Mouse (Mus musculus) thymus, adult 2 months (tissue): ENCODE results near the gene Uqcc2. TPM values are rescaled to one million over a fixed set of nuclear protein-coding genes. Genes with fewer than 3 reads are reported as not detected.
A peak's percentile ranks its signal among the peaks of the same experiment; 100 is the strongest.

Source experiments
- DNase-seq: peaks from one replicate; pipeline ENCODE4 v3.0.0; 2021
- H3K27ac ChIP-seq: fragments of 200-500 bp; 2 replicates; pipeline ENCODE4 v1.5.1; 2012; ENCODE audit warnings: low read length, control low read depth; ENCODE audit not compliant: control insufficient read depth, insufficient read depth
- H3K27me3 ChIP-seq: fragments of 200-500 bp; 2 replicates; pipeline ENCODE4 v1.6.1; 2012; ENCODE audit warnings: mild to moderate bottlenecking, low read length, moderate library complexity, mixed read lengths; ENCODE audit not compliant: control insufficient read depth, insufficient read depth
- H3K36me3 ChIP-seq: fragments of 200-500 bp; 2 replicates; pipeline ENCODE4 v1.6.1; 2012; ENCODE audit warnings: mild to moderate bottlenecking, low read length, moderate library complexity; ENCODE audit not compliant: control insufficient read depth, insufficient read depth
- H3K4me1 ChIP-seq: fragments of 200-500 bp; replicated peaks from 2 replicates; pipeline ENCODE4 v1.6.1; 2012; ENCODE audit warnings: low read length; ENCODE audit not compliant: control insufficient read depth, insufficient read depth
- H3K4me3 ChIP-seq: fragments of 200-500 bp; 2 replicates; pipeline ENCODE4 v1.5.1; 2012; ENCODE audit warnings: mild to moderate bottlenecking, low read length, control low read depth, moderate library complexity; ENCODE audit not compliant: control insufficient read depth, insufficient read depth
- CTCF ChIP-seq: fragments of 200-500 bp; IDR thresholded peaks from 2 replicates; pipeline ENCODE4 v1.5.1; 2012; ENCODE audit warnings: mild to moderate bottlenecking, control low read depth, low read length, moderate library complexity, borderline replicate concordance; ENCODE audit not compliant: control insufficient read depth, poor library complexity, insufficient read depth; ENCODE audit errors: extremely low read depth
- POLR2A ChIP-seq: fragments of 200-500 bp; IDR thresholded peaks from 2 replicates; pipeline ENCODE4 v1.6.1; 2012; ENCODE audit warnings: mild to moderate bottlenecking, low read length, control low read depth, moderate library complexity; ENCODE audit not compliant: control insufficient read depth, poor library complexity, insufficient read depth; ENCODE audit errors: extremely low read depth
- WGBS: fragments of 180-500 bp; shearing (Covaris S2); methylation state at CpG from one replicate; pipeline ENCODE4 v1.1.7; 2018; 5-methylcytosine and 5-hydroxymethylcytosine counted together
- polyA plus RNA-seq: library from polyadenylated mRNA; depleted of rRNA; stranded (reverse); fragments of >200 nt; gene quantifications from 2 replicates; pipeline ENCODE4 v1.2.3, GENCODE M21; 2012

Uqcc2 gene
- polyA plus RNA-seq, 1 experiment: 152 TPM

- Histone ChIP-seq H3K27ac (no peak overlapping the region), H3K4me3 (no peak overlapping the region), H3K27me3 (no peaks in the 10 kb centered on the region), H3K36me3 (no peaks in the 10 kb centered on the region), H3K4me1 (no peaks in the 10 kb centered on the region)
- 70% methylated on average over 8 of the region's 8 CpGs for WGBS
- no peak for TF ChIP-seq CTCF
- TF ChIP-seq POLR2A: no peak
- DNase-seq: no peak
Measured at GRCm38 (mm10) chr17:27152976-27153723, 19.4 kb upstream of the Uqcc2 start.

- 78% methylated on average over 8 of the region's 8 CpGs for WGBS
- Histone ChIP-seq H3K36me3 (no peaks in the 10 kb centered on the region), H3K4me1 (no peaks in the 10 kb centered on the region), H3K4me3 (no peak overlapping the region), H3K27ac (no peak overlapping the region), H3K27me3 (no peaks in the 10 kb centered on the region)
- peak; percentile 38 for DNase-seq
- peak; percentile 72; the same call in 1 of the 2 replicates for TF ChIP-seq CTCF
- TF ChIP-seq POLR2A: no peak
Measured at GRCm38 (mm10) chr17:27151411-27151810, 17.7 kb upstream of the Uqcc2 start.

GRCm38 (mm10) chr17:27150871-27151270, 17.2 kb upstream of the Uqcc2 start:
- no peaks in the 10 kb centered on the region for H3K27me3 ChIP-seq
- no peak overlapping the region for H3K27ac ChIP-seq
- H3K4me3 ChIP-seq: no peak overlapping the region
- no peaks in the 10 kb centered on the region for H3K36me3 ChIP-seq
- H3K4me1 ChIP-seq: no peaks in the 10 kb centered on the region
- WGBS: 87% methylated on average over 7 of the region's 7 CpGs
- TF ChIP-seq POLR2A (no peak), CTCF (no peak)
- no peak for DNase-seq

GRCm38 (mm10) chr17:27146323-27146923, 12.7 kb upstream of the Uqcc2 start:
- WGBS: 64% methylated on average over 8 of the region's 8 CpGs
- no peak for DNase-seq
- TF ChIP-seq CTCF: no peak
- TF ChIP-seq POLR2A: no peak

GRCm38 (mm10) chr17:27144152-27144551, 10.4 kb upstream of the Uqcc2 start:
- no peak for TF ChIP-seq POLR2A
- TF ChIP-seq CTCF: no peak
- H3K4me1 ChIP-seq: no peaks in the 10 kb centered on the region
- H3K36me3 ChIP-seq: no peaks in the 10 kb centered on the region
- 46% methylated on average over 4 of the region's 4 CpGs for WGBS
- H3K4me3 ChIP-seq: no peak overlapping the region
- H3K27ac ChIP-seq: no peak overlapping the region
- DNase-seq: no peak
- H3K27me3 ChIP-seq: no peaks in the 10 kb centered on the region

More at GRCm38 (mm10) chr17:27146323-27146923, 12.7 kb upstream of the Uqcc2 start:
- no peaks in the 10 kb centered on the region for H3K4me1 ChIP-seq
- no peak overlapping the region for H3K4me3 ChIP-seq
- H3K27ac ChIP-seq: no peak overlapping the region
- H3K27me3 ChIP-seq: no peaks in the 10 kb centered on the region
- no peaks in the 10 kb centered on the region for H3K36me3 ChIP-seq

- 86% methylated on average over 10 of the region's 10 CpGs for WGBS
- H3K36me3 ChIP-seq: no peaks in the 10 kb centered on the region
- no peaks in the 10 kb centered on the region for H3K4me1 ChIP-seq
- no peak overlapping the region for H3K4me3 ChIP-seq
- H3K27ac ChIP-seq: no peak overlapping the region
- no peak for DNase-seq
- no peaks in the 10 kb centered on the region for H3K27me3 ChIP-seq
- TF ChIP-seq POLR2A (no peak), CTCF (no peak)
Measured at GRCm38 (mm10) chr17:27141971-27142450, 8.3 kb upstream of the Uqcc2 start.
